Mouse (Mus musculus) cerebellum, adult 2 months (tissue): ENCODE measurements at regions not wholly inside any gene's neighbourhood (a gene's known extent, or its start where the extent isn't known, plus 50 kb on each side); places are given as distances from the start of the nearest gene placed in this dataset.

Experiments
- CTCF ChIP-seq: fragments of 200-500 bp; IDR thresholded peaks from 2 replicates; pipeline ENCODE4 v1.5.1; 2011; ENCODE audit warnings: low read depth, mild to moderate bottlenecking, control low read depth, low read length, moderate library complexity, borderline replicate concordance; ENCODE audit not compliant: insufficient read depth
- POLR2A ChIP-seq: fragments of 200-500 bp; IDR thresholded peaks from 2 replicates; pipeline ENCODE4 v1.6.1; 2011; ENCODE audit warnings: low read length, control low read depth, borderline replicate concordance; ENCODE audit not compliant: insufficient read depth

- TF ChIP-seq CTCF (no peak), POLR2A (no peak)
Observed at GRCm38 (mm10) chr1:119124063-119124462, 70.6 kb upstream of the Gli2 start.
